Mouse (Mus musculus) lung, postnatal 0 days (tissue): ENCODE measurements around the gene Fstl3.

Experiments
- CTCF ChIP-seq: IDR thresholded peaks from 2 replicates; pipeline ENCODE4 v1.5.1; 2016; ENCODE audit warnings: antibody characterized with exemption, mild to moderate bottlenecking
- EP300 ChIP-seq: IDR thresholded peaks from 2 replicates; pipeline ENCODE4 v1.6.1; 2016; ENCODE audit warnings: antibody characterized with exemption, mild to moderate bottlenecking, control low read depth

DNA sequence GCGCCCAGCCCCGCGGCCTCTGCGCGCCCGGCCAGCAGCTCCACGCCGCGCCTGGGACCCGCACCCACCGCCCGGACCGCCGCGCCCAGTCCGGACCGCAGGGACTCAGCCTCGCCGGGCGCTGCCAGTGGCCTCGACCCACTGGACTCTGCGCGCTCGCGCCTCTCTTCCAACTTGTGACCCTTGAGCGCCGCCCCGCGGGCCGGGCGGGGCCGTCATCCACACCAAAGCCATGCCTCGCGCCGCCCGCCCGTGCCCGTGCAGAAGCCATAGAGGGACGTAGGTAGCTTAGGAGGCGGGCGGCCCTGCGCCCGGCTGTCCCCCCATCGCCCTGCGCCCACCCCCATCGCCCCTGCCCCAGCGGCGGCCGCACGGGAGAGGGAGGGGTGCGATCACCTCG lies 41.7 kb upstream of the Fstl3 start:
- peak; percentile 12; the same call in 1 of the 2 replicates for TF ChIP-seq CTCF
- no peak for TF ChIP-seq EP300
